Mouse (Mus musculus): ENCODE data around the gene Lacc1.
"Not testable (repeated sequence)": the region's sequence is repeated elsewhere in the genome, so short reads cannot be mapped to it uniquely, and the experiment has no call there.

Lacc1 gene

GRCm38 (mm10) chr14:77036226-77037046 lies at the start of gene Lacc1, which contains the start of gene Ccdc122:
Gene Lacc1, minus strand, starts transcription at chr14:77036904.
Gene Ccdc122, plus strand, starts transcription at chr14:77036772.
- DNase-seq = peak; percentile 87 to 89

DNA sequence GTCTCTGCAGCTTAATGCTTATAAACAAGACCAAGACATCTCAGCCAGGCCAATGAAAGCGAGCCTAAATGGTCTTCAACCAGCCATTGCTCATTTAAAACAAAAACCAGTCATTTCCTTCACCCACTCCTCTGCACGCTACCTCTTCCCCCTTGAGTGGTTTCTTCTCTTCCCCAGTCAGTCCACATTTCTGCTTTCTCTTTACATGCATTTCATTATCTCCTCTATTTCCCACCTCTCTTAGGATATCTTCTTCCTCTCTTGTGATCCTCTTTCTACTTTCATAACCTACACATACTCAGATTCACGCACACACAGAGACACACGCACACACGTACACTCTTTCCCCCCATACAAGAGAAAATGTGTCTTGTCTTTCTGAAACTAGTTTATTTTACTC lies 44.5 kb upstream of the Lacc1 start:
- DNase-seq = no peak

DNA sequence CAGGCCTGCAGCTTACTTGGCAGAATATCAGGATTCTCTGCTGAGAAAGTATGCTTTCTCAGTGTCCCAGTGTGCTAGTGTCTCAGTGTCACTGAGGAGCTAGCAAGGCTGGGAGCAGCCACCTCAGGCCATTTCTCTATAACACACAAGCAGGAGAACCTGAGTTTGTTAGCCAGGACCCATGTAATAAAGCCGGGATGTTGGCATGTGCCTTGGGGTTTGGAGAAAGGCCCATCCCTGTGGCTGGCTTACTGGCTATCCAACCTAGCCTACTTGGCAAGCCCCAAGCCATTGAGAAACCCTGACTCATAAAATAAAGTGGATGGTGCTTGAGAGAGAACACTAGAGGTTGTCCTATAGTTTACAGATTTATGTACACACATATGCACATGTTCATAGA lies 32.7 kb upstream of the Lacc1 start:
- DNase-seq = no peak

GRCm38 (mm10) chr14:77053288-77053687 lies 16.6 kb upstream of the Lacc1 start:
- no peak for DNase-seq

DNA sequence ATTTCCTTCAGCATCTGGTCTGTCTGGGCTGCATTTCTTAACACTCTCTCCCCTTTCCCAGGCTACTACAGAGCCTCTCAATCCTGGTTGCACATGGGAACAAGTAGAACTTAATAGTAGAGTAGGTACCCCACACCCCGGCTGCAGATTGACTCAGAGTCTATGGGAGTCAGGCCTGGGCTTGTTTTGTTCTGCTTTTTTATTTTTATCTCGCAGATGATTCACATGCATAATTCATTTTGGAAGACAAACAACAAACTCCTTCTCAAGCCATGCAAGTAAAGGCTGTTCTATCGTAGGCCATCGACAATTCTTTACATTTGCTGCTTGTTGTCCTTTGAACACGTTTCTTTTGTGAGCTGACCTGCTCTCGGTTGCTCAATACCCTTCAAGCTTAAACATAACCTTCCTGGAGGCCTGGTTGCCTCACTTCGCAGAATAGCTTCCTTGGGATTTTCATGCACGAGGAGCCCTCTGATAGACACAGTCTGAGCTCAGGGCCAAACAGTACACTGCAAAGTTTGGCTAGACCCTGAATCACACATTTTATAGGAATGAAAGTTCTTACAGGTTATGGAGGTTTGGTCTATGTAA lies 1.2 kb upstream of the Lacc1 start:
- DNase-seq = no peak

DNA sequence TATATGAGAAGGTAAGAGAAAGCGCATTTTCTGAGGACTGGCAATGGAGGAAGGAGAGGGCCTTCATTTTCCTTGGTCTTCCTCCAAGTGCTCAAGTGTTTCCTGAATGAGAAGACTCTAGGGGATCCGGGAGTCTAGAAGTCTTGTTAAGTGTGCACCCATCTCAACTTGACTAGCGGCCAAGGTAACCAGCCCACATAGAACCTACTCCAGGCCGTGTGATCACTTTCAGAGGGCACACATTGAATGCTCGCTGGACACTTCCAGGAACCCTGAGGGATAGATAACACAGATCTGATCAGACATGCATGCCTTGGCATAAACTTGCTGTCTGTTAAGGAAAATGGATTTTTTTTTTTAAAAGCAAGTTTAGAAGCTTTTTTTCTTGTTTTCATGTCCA lies 626 bp upstream of the Lacc1 start:
- DNase-seq = no peak

- no peak for DNase-seq
Measured at GRCm38 (mm10) chr14:77034970-77035369, 1.7 kb downstream of the Lacc1 start.

- DNase-seq = no peak
Measured at GRCm38 (mm10) chr14:77034175-77034915, 2.4 kb downstream of the Lacc1 start.

GRCm38 (mm10) chr14:77033391-77033790 lies 3.3 kb downstream of the Lacc1 start:
- DNase-seq = no peak

- no peak for DNase-seq
Measured at GRCm38 (mm10) chr14:77032433-77032832, 4.3 kb downstream of the Lacc1 start.

GRCm38 (mm10) chr14:77030808-77031207 lies 5.9 kb downstream of the Lacc1 start:
- no peak for DNase-seq

DNA sequence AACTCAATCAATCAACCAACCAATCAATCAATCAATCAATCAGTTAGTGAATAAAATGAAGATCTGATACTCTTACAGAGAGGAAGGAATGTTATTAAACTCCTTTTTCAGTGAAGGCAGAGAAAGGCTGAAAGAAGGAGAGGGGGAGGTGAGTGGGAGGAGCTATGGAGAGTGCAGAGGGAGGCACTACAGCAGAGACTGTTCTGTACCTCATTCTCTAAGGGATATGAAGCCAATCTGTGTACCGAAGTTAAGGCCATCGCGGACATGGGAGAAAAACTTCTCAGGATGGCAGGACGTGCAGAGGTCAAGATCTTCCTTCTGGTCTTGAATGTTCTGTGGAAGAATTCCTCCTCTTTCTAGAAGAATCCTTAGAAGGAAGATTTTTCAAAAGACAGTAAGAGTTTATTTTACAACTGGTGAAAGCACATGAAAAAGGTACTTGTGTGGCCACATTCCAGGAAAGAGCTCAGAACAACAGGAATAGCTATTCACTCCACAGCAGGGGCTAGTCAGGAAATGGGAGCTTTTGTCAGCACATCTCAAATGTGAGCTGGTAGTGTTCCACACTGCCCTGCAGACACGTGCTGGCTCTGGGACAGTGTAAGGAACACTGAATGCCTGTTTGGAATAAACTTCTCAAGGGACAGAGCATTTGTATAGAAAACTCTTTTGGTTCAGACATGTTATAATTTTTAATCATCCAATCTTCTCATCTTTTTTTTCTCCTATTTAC lies 7.2 kb downstream of the Lacc1 start:
- DNase-seq = no peak

- DNase-seq = no peak
Measured at GRCm38 (mm10) chr14:77024499-77024898, 12.2 kb downstream of the Lacc1 start.

DNA sequence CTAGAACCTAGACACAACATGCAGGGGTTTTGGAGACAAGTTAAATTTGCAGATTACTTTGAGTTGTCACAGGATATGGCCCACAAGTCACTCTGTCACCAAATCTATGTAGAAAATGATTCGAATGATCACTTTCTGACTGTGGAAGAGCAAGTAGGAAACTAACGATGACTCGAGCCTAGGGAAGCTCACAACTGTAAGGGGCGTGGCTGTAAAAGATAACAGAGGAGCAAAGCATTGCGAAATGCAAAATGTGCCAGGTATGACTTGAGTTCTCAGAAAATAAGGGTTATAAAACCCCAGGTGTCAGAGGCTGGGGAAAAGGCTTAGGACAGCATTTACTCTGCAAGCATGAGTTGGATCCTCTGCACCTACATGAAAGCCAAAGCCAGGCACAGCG lies 19.5 kb downstream of the Lacc1 start:
- DNase-seq = no peak

GRCm38 (mm10) chr14:77016783-77017182 lies 19.9 kb downstream of the Lacc1 start:
- DNase-seq = not testable (repeated sequence)

DNA sequence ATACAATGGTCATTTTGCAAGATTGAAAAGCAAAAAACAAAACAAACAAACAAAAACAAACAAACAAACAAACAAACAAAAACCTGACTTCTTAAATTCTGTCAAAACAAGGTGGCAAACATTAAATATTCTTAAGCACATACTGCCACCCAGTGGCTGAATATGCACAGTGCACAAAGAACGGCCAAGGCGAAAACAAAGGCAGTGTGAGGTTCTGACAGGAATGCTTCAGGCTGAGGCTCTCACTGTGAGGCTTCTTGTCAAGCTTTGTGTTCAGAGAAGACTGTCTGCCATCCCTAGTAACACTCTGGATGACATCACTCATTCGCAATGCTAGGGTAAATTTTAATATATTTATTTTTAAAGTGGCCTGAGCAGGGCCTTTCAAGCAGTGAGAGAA lies 24.9 kb downstream of the Lacc1 start:
- DNase-seq = peak; percentile 79 to 80

DNA sequence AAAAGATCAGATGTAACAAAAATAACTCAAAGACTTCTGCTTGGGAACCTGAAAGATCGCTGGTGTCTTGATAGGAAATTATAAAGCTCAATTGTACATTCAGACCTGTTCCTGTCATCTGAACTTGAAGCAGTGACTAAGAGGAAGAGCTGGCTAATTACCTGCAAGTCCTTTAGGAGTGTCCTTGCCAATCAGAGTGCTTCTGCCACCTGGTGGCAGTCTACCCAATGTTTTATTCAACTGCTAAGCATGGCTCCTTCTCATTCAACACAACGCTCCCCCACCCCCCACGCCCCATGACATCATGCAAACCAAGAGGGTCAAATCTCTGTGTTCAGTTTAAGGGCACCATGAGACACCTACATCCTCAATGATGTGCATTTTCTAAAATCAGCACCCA lies 28.5 kb downstream of the Lacc1 start:
- peak; percentile 85 to 91 for DNase-seq

GRCm38 (mm10) chr14:77005566-77005965 lies 31.1 kb downstream of the Lacc1 start:
- DNase-seq = peak in 1 of 2 experiments; percentile 25

DNA sequence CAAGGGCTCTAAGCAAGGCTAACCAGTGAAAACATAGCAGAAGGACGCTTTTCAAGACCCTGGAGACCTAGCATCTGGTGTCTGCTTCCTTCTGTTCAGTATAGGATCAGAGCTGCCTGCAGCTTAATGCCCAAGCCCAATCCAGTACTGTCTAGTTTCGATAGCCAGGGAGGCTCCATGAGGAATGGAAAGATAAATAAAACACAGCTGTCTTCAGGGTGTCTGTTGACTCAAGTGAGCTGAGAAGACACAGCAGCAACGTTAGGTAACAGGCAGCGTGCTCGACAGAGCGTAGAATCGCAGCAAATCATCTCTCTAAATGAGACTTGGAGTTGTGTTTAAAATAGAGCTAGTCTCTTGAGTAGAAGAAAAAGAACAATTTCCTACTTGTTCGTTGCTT lies 32.0 kb downstream of the Lacc1 start:
- DNase-seq = peak; percentile 24 to 48

DNA sequence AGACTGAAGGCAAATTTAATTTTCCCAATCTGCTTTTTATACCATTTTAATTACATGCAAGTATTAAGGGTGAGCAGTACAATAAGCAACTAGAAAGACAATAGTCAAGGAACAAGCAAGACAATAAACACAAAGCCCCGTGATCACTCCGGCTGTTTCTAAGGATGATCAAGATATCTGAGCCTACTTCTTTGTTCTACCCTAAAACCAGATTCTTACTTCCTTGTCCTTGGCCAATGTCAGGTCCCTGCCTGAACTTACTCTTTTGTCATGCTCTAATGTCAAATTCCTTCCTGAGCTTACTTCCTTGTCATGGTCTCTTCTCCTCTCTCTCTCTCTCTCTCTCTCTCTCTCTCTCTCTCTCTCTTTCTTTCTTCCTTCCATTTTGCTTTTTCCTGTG lies 46.4 kb downstream of the Lacc1 start:
- not testable (repeated sequence) for DNase-seq

DNA sequence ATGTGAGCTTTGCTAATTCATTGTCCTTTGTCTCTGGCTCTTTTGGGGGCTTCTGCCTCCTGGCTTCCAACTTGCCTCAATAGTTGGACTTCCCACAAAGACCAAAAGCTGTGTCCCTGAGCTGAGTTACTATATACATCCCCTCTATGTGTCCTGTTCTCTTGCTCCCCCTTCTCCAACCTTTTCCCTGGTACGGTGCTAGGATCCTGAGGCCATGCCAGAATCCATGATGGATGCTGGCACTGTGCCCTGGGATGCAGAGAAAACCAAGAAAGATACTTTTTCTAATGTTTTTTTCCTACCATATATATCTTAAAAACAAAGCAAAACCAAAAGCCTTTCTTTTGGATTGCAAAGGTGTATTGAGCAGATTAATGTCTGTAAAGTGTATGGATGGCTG lies 54.9 kb downstream of the Lacc1 start:
- peak in 1 of 2 experiments; percentile 15 for DNase-seq

DNA sequence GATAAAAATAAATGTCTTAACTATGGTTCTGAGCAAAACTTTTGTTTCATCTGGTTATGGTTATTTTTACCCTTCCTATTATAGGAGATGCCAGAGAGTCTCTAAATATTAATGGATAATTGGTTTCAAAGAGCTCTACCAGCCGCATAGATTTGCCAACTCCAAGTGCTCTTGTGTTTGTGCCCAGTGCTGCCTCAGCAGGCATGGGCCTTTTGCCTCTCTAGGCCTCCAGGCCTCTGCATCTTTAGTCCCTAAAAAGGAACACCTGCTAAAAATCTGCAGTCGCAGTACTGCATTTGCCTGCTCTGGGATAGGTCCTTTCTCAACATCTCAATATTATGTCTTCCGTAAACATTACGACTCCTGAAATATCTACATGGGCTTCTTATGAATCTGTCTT lies 55.5 kb downstream of the Lacc1 start:
- DNase-seq = no peak

DNA sequence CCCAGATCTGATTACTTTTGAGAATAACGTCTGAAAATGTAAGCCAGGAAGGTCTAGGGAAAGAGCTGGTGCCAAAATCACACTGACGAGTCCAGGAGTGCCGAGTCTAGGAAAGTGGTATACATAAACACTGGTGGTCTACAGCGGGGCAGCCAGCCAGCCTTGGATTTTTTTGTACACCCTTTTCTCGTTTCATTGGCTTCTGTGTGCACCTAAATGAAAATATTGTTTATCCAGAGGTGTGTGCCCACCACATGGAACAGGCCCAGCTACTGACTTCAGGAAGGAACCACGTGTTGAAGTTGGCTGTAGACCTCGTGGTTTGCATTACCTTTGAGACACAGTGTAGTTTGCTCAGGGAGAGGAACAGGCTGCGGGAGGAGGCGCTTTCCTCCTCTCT lies 57.1 kb downstream of the Lacc1 start:
- no peak for DNase-seq
